Comparison of ENCODE assay signal across 9 mouse cellular contexts in genomic region chr16:17721114-17721808, GRCm38 (mm10). TPM values are rescaled to one million over a fixed set of nuclear protein-coding genes. Genes with fewer than 3 reads are reported as not detected.
DNase-seq lines count a peak whose midpoint lies in the region; ATAC-seq and TF ChIP-seq lines count a peak whose summit lies in the region.
"Had no signal": no experiment of that assay in that cellular context is flagged by ENCODE, and none has a peak within 500 bp of the region (broad histone marks: within the 10 kb centered on the region; RNA-seq: fewer than 3 reads in every experiment).

No protein-coding gene starts in this region.

- H3K4me1 ChIP-seq in kidney, embryonic 14.5 days (ENCODE audit: control insufficient read depth, insufficient read depth, low read length), result peaks cover 8% of the 10 kb centered on the region
- H3K4me1 ChIP-seq in embryonic facial prominence, embryonic 10.5 days, result peaks cover 20% of the 10 kb centered on the region
- peaks cover 7% of the 10 kb centered on the region for H3K4me1 ChIP-seq in intestine, embryonic 15.5 days (replicated peaks)
- H3K4me1 ChIP-seq in midbrain, postnatal 0 days (ENCODE audit: insufficient read depth, low read length), result peaks cover 12% of the 10 kb centered on the region

- no peak overlapping the region for H3K27ac ChIP-seq in kidney, embryonic 14.5 days (ENCODE audit: low read depth, low read length)
- H3K27ac ChIP-seq in embryonic facial prominence, embryonic 10.5 days (replicated peaks), result no peak overlapping the region; the same call in 1 of the 2 replicates
- no peak overlapping the region for H3K27ac ChIP-seq in intestine, embryonic 15.5 days
- H3K27ac ChIP-seq in midbrain, postnatal 0 days (ENCODE audit: low read depth, low read length), result no peak overlapping the region

- peak overlapping the region; percentile 92 for H3K4me2 ChIP-seq in kidney, embryonic 14.5 days (replicated peaks; ENCODE audit: low read depth, low read length)
- peak overlapping the region; percentile 69 for H3K4me2 ChIP-seq in intestine, embryonic 15.5 days (replicated peaks)
- H3K4me2 ChIP-seq in midbrain, postnatal 0 days (ENCODE audit: low read depth, low read length, poor library complexity, severe bottlenecking), result peak overlapping the region; percentile 92

- no peak for TF ChIP-seq CTCF in midbrain, postnatal 0 days (IDR thresholded peaks at IDR 0.05)

- peak overlapping the region; percentile 91 for H3K4me3 ChIP-seq in kidney, embryonic 14.5 days (ENCODE audit: low read length)
- peak overlapping the region; percentile 75 for H3K4me3 ChIP-seq in embryonic facial prominence, embryonic 10.5 days
- peak overlapping the region; percentile 82 for H3K4me3 ChIP-seq in intestine, embryonic 15.5 days (replicated peaks)
- H3K4me3 ChIP-seq in midbrain, postnatal 0 days (ENCODE audit: low read depth, low read length), result peak overlapping the region; percentile 84

- no peaks in the 10 kb centered on the region for H3K27me3 ChIP-seq in kidney, embryonic 14.5 days (ENCODE audit: control insufficient read depth, insufficient read depth, low read length)
- H3K27me3 ChIP-seq in embryonic facial prominence, embryonic 10.5 days (replicated peaks; ENCODE audit: low read depth, poor library complexity, severe bottlenecking), result no peaks in the 10 kb centered on the region
- no peaks in the 10 kb centered on the region for H3K27me3 ChIP-seq in intestine, embryonic 15.5 days (replicated peaks)
- no peaks in the 10 kb centered on the region for H3K27me3 ChIP-seq in midbrain, postnatal 0 days (ENCODE audit: insufficient read depth, low read length)

- 71% methylated on average over 9 of the region's 9 CpGs for WGBS in kidney, embryonic 14.5 days
- WGBS in embryonic facial prominence, embryonic 10.5 days, result 72% methylated on average over 9 of the region's 9 CpGs
- 66% methylated on average over 9 of the region's 9 CpGs for WGBS in intestine, embryonic 15.5 days
- 71% methylated on average over 9 of the region's 9 CpGs for WGBS in midbrain, postnatal 0 days

- peak overlapping the region; percentile 90 for H3K9ac ChIP-seq in kidney, embryonic 14.5 days (ENCODE audit: low read depth, low read length)
- 0 out of 2 replicates have a peak overlapping the region, but pooled peaks have one; percentile 86 for H3K9ac ChIP-seq in intestine, embryonic 15.5 days
- H3K9ac ChIP-seq in midbrain, postnatal 0 days (replicated peaks; ENCODE audit: low read length, poor library complexity, severe bottlenecking), result peak overlapping the region; percentile 77

- H3K36me3 ChIP-seq in kidney, embryonic 14.5 days (ENCODE audit: control insufficient read depth, insufficient read depth, low read length), result no peaks in the 10 kb centered on the region
- H3K36me3 ChIP-seq in embryonic facial prominence, embryonic 10.5 days (replicated peaks), result peaks cover 9% of the 10 kb centered on the region
- H3K36me3 ChIP-seq in intestine, embryonic 15.5 days, result no peaks in the 10 kb centered on the region
- no peaks in the 10 kb centered on the region for H3K36me3 ChIP-seq in midbrain, postnatal 0 days (ENCODE audit: insufficient read depth, low read length)

- ATAC-seq in kidney, embryonic 14.5 days (ENCODE audit: low FRiP score, low TSS enrichment), result no peak
- ATAC-seq in intestine, embryonic 15.5 days, result no peak
- ATAC-seq in midbrain, postnatal 0 days (ENCODE audit: low FRiP score), result no peak

- DNase-seq in kidney, adult 8-10 months, result no peak
- DNase-seq in embryonic facial prominence, embryonic 10.5 days (ENCODE audit: low spot score), result no peak
- DNase-seq in midbrain, postnatal 0 days (ENCODE audit: low spot score), result no peak
- no peak for DNase-seq in Muller cell, postnatal 12 days (ENCODE audit: inconsistent ontology term)
- no peak for DNase-seq in cerebellum, adult 8-10 months
- no peak for DNase-seq in ovary, postnatal 10 days (ENCODE audit: low spot score)
- DNase-seq: retina, postnatal 1 day had no signal

- no peaks in the 10 kb centered on the region for H3K9me3 ChIP-seq in kidney, embryonic 14.5 days (ENCODE audit: control insufficient read depth, low read length)
- no peaks in the 10 kb centered on the region for H3K9me3 ChIP-seq in embryonic facial prominence, embryonic 10.5 days
- no peaks in the 10 kb centered on the region for H3K9me3 ChIP-seq in intestine, embryonic 15.5 days
- no peaks in the 10 kb centered on the region for H3K9me3 ChIP-seq in midbrain, postnatal 0 days (ENCODE audit: low read length)

RNA-seq across cellular contexts. Expression of gene Med15, which starts 11.4 kb away (rescaled TPM):
- 32.4 and 39.7 TPM in 2 replicates for polyA plus RNA-seq in kidney, embryonic 14.5 days (2014; fragmentation: Nextera tagmentation; extraction: Ambion mirVana)
- 50.3 and 50.5 TPM in 2 replicates for polyA plus RNA-seq in embryonic facial prominence, embryonic 10.5 days (2016; fragmentation: Nextera tagmentation; extraction: Ambion mirVana)
- polyA plus RNA-seq in intestine, embryonic 15.5 days (2015; fragmentation: Nextera tagmentation; extraction: Ambion mirVana), result 38.0 and 43.0 TPM in 2 replicates
- total RNA-seq in midbrain, postnatal 0 days (2014; rRNA removed), result 58.3 and 60.7 TPM in 2 replicates
- 43.0 and 49.3 TPM in 2 replicates for polyA plus RNA-seq in midbrain, postnatal 0 days (2015; fragmentation: Nextera tagmentation; extraction: Ambion mirVana)

RNA-seq across cellular contexts. Expression of gene Klhl22, which starts 38.2 kb away (rescaled TPM):
- polyA plus RNA-seq in kidney, embryonic 14.5 days (2014; fragmentation: Nextera tagmentation; extraction: Ambion mirVana), result 42.6 and 70.3 TPM in 2 replicates
- 64.9 and 72.8 TPM in 2 replicates for polyA plus RNA-seq in embryonic facial prominence, embryonic 10.5 days (2016; fragmentation: Nextera tagmentation; extraction: Ambion mirVana)
- 52.3 and 55.6 TPM in 2 replicates for polyA plus RNA-seq in intestine, embryonic 15.5 days (2015; fragmentation: Nextera tagmentation; extraction: Ambion mirVana)
- 150 and 156 TPM in 2 replicates for total RNA-seq in midbrain, postnatal 0 days (2014; rRNA removed)
- polyA plus RNA-seq in midbrain, postnatal 0 days (2015; fragmentation: Nextera tagmentation; extraction: Ambion mirVana), result 79.3 and 82.6 TPM in 2 replicates
